Mouse (Mus musculus) gastrocnemius, postnatal 14 days (tissue): Measurements from ENCODE around the gene Eif4ebp2. TPM values are rescaled to one million over a fixed set of nuclear protein-coding genes. Genes with fewer than 3 reads are reported as not detected.
A peak's percentile ranks its signal among the peaks of the same experiment; 100 is the strongest.
"Not testable (repeated sequence)": the region's sequence is repeated elsewhere in the genome, so short reads cannot be mapped to it uniquely, and the experiment has no call there.

ENCODE experiments used
- DNase-seq: peaks from one replicate; pipeline ENCODE4 v3.0.0; 2021; ENCODE audit warnings: mixed read lengths
- intact Hi-C: fragments of 180-260 bp; cut with DNase I; formaldehyde crosslinking; loops from one replicate; pipeline ENCODE4 v1.15.1; 2025; ENCODE audit warnings: low total_unique reads
- total RNA-seq, 2 experiments: library from RNA; stranded (reverse); gene quantifications; 2 replicates each; pipeline ENCODE4 v1.2.3; 2021

Eif4ebp2 gene
- total RNA-seq, 2 experiments from 2014 or later, result 86.6 to 88.9 TPM

DNA sequence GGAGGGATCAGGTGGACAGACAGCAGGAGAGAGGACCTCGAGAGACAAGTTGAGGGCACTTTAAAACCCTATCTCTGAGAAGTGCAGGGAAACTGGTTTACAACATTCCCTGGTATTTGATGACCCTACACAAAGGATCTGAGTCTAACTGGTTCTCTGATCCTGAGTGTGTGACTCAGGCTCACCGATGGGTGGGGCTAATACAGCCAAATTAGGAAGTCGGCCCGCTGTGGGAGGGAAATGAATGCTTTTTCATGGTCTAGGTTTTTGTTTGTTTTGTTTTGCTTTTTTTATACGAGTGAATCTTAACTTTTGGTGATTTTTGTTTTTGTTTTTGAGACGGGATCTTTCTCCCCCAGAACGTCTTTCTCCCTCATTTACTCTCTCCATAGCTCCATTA lies 16.4 kb upstream of the Eif4ebp2 start:
- no peak for DNase-seq
- intact Hi-C loops, result no loop called here

DNA sequence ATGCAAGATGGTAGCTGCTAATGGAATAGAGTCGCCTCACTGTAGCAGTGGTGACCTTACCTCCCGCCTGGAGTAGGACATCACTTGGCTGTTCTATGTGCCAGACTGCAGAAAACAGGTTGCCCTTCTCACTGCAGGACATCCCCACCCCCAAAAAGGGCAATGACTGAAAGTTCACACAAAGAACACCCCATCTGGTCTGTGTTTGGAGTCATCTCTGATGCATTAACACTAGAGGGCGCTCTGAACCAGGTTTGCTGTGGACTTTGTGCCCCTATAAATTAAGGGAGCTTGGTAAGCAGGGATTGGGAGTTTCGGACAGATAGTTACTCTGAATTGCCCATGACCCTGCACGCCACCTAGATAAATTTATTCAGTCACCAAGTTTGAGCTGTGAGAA lies 14.4 kb upstream of the Eif4ebp2 start:
- DNase-seq, result no peak
- intact Hi-C loops, result no loop called here

DNA sequence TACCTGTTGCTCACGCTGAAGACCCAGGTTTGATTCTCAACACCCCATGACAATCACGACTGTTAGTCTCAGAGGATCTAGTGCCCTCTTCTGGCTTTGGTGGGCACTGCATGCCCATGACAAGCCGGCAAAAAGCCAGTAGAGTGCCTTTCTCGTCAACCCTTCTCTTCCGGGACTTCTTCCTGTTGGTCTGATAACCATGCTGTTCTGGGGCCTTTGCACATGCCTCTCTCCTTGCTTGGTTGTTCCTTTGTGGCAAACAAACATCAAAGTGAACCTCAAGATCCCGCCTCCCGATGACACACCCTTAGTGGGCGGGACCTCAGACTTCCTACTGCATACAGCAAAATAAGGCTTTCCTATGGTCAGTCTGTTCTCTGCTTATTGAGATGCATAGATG lies 13.8 kb upstream of the Eif4ebp2 start:
- intact Hi-C loops, result no loop called here
- DNase-seq, result no peak

DNA sequence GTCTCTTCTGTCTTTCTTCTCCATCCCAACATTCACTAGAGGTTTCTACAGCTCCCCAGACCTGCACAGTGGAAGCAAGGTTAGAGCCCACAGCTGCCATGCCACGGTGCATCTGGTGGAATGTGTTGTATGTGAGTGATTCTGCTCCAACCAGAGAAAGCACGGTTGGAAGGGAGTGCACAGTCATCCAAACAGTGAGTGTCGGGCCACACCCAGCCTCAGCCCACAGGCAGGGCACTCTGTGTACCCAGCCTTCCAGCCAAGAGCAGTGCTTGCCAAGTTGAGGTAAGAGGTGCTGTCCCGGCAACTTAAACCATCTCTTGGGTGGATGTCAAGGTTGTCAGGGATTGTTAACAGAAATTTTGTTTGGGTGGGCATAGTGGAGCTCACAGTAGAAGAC lies 12.5 kb upstream of the Eif4ebp2 start:
- intact Hi-C loops, result no loop called here
- no peak for DNase-seq

DNA sequence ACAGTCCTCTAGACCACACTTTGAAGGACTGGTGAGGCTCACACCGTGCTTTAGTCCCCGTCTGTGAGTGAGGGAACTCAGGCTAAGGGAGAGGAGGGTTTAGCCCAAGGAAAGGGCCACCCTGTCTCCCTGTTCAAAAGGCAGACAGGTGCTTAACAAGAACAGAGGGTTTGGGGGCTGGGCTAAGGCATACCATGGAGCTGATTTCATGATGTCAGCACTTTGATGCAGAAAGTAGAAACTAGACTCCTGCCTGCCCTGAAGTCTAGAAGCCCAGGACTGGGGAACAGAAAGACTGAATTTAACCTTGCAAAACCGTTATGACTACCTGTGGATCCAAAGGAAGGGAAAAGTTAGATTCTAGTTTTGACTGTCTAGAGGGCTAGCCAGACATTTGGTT lies 4.7 kb upstream of the Eif4ebp2 start:
- DNase-seq, result no peak
- intact Hi-C loops, result no loop called here

DNA sequence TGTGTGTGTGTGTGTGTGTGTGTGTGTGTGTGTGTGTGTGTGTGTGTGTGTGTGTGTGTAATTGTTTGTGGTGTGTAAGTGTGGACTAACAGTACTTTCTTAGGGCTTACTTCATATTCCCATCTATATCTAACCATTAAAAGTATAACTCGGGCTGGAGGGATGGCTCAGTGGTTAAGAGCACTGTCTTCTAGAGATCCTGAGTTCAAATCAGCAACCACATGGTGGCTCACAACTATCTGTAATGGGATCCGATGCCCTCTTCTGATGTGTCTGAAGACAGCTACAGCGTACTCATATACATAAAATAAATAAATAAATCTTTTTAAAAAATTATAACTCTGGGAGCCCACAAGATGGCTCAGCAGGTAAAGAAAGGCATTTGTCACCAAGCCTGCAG lies 710 bp upstream of the Eif4ebp2 start:
- DNase-seq, intact Hi-C loops: not testable (repeated sequence)

DNA sequence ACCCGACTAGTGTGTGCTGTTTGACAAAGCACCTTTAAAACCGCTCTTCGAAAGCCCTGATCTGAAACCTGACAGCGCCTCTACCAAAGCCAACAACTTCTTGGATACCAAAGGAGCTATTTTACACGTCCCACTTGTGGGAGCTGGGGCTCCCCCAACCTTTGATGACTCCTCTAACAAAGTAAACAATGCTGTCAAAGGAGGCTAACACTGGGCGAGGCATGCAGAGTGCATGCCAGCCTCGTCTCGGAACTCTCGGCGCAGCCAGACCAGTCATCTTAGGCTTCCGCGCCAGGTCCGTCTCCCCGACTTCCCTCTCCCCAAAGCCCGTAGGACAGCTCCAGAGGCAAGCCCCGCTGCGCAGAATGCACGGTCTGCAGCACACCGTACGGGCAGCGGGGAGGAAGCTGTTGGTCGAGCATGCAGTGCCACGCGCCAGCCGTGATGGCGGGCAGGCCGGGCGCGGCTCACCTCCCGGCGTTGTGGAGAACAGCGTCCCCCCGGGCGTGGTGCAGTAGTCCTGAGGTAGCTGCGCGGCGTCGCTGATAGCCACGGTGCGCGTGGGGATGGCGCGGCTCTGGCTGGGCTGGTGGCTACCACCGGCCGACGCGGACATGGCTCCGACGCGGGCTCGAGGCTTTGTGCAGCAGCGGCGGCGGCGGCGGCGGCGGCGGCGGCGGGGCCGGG lies 387 bp downstream of the Eif4ebp2 start:
- peak; percentile 53 for DNase-seq

DNA sequence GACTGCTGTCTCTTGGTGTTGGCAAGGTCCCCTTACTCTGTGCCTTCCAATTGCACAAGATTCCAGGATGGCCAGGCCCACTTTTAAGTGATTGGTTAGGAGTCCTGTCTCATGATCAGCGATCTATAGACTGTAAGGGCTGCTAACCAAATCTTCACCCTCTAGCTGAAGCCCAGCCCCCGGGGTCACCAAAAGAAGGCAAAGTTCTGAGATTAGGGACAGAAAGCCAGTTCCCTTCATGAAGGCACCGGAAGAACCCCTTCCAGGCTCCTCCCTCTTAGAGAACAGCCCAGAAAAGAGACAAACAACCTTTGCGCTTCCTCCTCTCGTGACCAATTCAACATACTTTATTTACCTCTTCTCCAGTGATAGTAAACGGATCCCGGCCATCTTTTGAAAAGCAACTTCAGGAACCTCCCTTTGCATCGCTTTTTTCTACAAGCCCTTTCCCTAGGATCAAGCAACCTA lies 964 bp downstream of the Eif4ebp2 start:
- intact Hi-C loops, result no loop called here
- DNase-seq, result peak; percentile 11

More for the DNA sequence above, 387 bp downstream of the Eif4ebp2 start:
- intact Hi-C loops, result no loop called here

DNA sequence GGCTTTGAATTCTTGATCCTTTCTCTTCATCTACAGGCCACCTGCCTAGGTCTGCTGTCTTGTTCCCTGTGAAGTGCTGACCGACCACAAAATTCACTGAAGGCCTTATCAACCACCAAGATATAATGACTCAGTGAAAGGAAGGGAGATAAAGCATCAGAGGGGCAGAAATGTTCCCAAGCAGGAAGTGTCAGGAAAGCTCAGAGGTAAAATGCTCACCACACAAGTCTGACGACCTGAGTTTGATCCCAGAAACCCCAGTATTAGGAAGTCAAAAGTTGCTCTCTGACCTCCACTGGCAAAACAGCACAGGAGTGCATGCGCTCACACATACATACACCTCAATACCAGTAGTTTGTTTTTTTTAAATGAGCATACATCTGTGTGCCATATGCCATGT lies 3.6 kb downstream of the Eif4ebp2 start:
- intact Hi-C loops, result no loop called here
- DNase-seq, result no peak

DNA sequence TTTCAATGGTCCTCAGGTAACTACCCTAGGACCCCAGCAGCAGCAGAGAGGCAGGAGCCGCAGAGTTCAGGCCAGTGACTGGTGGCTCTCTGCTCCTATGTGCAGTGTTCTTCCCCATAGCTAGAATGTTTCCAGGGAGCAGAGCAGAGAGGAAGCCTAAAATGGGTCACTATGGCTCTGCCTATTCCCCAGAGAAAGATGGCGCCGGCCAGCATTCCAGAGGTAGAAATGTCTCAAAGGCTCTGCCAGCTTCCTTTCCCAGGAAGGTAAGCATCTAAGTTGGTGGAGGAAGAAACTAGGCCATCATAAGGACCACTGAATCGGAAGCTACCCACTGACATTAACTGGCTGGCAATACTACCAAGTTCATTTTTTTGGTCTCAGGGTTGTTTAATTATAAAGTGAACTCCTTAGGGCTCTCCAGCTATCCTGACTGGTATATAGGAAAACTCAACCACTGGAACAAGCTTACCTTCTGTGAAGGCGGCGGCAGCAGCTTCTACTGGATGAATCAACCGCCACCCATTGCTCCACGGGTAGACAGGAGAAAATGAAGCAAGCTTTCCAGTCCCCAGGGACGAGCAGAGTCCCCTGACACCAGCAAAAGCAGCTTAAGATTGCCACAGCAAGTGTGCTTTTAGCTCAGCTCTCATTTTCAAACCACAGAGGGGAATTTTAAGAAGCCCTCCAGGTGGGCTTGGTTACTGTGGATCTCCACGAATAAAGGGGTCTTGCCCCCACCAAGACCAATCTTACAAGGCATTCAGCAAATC lies 4.7 kb downstream of the Eif4ebp2 start:
- intact Hi-C loops, result no loop called here
- DNase-seq, result no peak

DNA sequence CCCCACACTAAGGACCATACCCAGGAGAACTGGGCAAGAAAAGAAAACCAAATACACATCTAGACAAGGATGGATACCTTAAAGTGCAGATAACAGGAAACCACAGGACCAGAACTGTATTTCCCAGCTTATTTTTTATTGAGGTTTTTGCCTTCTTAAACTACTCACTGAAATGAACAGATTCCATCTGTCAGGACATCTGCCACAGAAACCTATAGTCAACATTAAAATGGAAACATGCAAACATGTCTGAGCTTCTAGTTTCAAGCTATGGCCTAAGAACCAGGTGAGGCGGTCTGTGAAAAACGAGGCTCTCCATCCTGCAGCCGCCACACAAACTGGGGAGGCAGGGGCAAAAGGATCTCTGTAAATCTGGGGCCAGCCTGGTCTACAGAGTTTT lies 7.4 kb downstream of the Eif4ebp2 start:
- intact Hi-C loops, result no loop called here
- no peak for DNase-seq

DNA sequence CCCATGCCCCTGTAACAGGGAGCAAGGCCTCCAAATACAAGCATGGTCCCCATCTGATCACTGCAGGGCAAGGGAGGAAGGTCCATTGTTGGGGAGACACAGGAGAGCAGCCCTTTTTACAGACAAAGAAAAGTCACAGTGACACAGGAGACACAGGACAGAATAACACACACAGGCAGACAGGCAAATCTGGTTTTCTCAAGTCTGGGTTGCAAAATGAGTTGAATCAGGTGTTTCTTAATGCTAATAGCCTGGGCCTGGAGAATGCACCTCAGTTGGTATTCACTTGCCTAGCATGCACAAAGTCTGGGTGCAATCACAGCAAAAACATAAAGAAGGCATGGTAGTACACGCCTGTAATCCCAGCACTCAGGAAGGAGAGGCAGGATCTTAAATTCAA lies 8.6 kb downstream of the Eif4ebp2 start:
- DNase-seq, result no peak
- intact Hi-C loops, result no loop called here

DNA sequence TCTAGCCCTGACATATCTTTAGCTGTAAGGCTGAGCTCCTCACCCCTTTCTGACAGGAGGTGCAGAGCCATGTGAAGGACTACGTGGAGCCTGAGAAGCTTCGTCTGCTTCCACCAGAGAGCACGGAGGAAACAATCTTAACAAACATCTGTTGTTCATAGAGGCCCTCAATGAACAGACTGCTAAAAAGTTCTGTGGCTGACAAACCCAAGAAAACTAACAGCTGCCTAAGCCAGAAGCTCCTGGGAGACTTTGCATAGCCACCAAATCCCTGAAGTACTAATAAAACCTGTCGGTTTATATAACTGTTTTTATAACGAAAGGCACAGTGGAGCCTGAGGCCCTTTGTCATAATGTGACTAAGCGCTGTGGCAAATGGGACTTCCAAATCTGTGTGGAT lies 9.0 kb downstream of the Eif4ebp2 start:
- DNase-seq, result no peak
- intact Hi-C loops, result no loop called here

DNA sequence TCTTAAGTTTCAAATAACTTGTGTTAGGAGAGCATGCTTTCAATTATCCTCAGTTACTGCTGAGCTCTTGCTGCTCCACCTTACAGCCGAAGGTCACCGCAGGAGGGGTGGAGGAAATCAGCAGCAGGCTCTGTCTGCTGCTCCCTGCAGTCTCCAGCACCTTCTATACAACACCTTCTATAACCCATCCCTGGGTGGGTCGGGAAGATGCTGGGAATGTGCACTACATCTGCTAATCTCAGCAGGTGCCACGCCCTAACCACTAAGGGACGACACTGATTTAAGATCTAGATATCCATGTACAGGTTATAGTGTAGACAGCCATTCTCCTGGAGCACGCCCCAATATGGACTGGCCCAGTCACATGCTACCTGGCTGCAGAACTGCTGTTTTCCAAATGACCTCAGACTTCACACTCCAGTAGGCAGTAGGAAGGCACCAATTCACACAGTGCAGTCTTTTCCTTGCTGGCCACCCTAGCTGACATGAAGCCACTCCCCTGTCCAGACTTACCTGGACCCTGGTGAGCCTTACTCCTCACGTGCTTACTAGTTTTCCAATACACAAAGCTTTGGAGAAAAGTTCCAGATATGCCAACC lies 12.2 kb downstream of the Eif4ebp2 start:
- DNase-seq, result no peak
- intact Hi-C loops, result no loop called here

DNA sequence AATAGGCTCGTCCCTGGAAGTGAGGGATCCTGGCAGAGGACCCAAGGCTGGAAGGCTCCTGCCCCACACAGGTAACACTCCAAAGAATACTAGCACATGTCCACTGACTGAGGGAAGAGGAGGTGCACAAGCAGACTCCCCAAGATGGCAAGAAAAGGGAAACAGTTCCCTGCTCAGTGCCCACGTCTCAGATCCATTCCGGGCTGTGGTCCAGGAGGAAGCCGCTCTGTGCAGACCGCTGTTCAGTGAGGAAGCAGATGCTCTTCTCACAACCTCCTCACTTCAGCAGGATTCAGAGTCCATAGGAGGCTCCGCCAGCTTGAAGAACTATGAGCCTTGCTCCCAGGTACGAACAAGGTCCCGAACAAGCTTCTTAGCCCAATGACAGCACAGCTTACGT lies 21.1 kb downstream of the Eif4ebp2 start:
- no peak for DNase-seq
- intact Hi-C loops, result no loop called here

DNA sequence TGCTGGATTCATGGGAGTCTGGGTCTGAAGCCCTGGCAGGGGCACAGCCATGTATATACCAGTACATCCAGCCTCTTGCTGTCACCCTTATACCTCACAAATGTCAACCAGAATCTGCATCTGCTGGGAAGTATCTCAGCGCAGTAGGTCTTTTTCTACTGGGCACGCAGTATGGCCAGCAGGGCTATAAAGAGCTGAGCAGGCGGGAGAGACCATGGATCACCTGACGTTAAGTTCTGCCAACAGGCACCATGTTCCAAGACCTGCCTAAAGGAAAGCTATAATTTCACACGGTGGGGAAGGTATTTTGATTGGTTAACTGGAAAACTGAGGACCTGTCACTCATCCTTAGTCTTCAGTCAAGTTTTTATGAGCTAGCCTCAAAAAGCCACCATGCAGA lies 23.4 kb downstream of the Eif4ebp2 start:
- intact Hi-C loops, result no loop called here

DNA sequence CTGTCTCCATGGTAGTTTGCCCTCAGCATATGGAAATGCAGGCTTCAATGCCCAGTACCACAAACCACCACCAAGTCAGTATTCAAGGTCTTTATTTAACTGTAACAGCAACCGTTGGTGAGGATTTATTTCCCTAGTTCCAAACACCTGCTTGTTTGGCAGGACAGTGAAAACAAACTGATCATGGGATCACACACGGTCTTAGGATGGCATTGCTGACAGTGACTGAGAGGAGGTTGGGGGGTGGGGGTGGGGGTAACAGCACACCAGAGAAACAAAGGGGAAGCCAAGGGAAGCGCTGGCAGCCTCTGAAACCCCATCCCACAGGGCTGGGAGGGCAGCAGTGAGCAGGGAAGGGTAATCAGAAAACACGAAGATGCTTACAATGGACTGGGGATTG lies 24.0 kb downstream of the Eif4ebp2 start:
- no peak for DNase-seq
- intact Hi-C loops, result no loop called here

More for the DNA sequence above, 23.4 kb downstream of the Eif4ebp2 start:
- no peak for DNase-seq

DNA sequence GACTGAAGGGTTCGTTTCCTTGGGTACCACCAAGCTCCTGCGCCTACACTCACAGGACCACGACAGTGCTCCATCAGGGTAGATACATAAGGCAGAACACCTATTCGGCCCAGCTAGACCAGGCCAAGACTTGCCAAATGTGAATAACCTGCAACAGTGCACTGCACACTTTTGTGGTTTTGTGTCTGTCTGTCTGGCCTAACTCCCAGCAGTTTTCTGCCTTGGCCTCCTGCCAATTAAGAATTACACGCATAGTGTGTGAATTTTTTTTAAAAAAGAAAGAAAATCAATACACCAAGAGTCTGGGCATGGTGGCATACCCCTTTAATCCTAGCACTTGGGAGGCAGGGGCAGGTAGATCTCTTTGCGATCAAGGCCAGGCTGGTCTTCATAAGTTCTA lies 24.5 kb downstream of the Eif4ebp2 start:
- intact Hi-C loops, result no loop called here
- no peak for DNase-seq

DNA sequence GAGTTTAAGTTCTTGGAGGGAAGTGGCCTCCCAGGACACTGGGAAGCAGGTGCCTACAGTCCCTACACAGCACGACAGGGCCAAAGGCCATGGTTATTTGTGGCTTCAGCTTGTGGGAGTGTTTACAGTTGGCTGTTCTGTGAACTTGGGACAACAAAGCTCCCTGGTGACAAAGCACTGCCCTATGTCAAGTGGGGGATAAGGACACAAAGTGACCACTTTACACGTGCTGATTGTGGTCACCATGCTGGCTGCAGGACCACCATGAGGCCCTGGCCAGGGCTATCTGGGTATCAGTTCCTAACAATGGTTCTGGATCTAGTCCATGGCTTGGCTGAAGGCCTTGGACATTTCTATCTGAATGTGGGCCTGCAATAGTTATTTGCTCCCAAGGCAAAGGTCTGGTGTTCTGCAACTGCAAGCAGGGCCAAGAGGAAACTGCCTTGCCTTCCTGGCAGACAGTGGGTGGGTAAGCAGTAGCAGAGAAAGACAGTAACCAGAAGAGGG lies 26.2 kb downstream of the Eif4ebp2 start:
- intact Hi-C loops, result no loop called here
- peak; percentile 22 for DNase-seq

DNA sequence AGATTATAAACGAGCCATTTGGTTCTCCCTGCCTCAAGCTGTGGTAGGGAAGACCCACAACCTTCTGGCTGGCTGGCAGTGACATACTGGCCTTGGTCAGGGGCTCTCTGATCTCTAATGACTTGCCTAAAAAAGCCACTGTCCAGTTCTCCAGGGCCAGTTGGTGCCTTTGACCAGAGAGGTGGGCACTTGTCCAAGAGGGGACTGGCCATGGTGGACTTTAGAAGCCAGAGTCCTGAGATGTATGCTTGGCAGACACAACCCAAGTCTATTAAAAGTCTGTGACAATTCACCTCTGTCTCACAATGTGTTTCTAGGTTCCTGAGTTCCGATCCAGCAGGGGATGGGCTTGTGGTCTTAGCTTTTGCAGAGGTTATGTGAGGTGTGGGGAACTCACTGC lies 27.4 kb downstream of the Eif4ebp2 start:
- intact Hi-C loops, result no loop called here
- DNase-seq, result no peak

DNA sequence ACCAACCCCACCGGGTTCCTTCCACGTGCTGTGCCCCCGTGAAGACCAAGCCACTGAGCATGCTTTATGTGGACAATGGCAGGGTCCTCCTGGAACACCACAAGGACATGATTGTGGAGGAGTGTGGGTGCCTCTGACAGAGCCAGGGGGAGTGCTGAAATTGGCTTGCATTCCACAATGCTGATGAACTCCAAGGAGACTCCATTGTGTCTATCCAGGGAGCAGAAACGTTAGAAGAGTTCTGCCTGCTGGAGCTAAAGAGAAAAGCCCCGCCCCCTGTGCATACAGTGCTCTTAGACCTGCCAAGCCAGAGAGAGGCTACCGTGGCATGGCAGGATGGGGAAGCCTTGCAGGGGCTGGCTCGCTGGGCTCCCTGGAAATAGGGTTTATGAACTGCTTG lies 28.0 kb downstream of the Eif4ebp2 start:
- intact Hi-C loops, result no loop called here
- no peak for DNase-seq
